Mouse (Mus musculus) liver, embryonic 13.5 days (tissue): ENCODE measurements around the gene Tbxas1. TPM values are rescaled to one million over a fixed set of nuclear protein-coding genes. Genes with fewer than 3 reads are reported as not detected.

ENCODE experiments used
- ATAC-seq: fragments of 200-750 bp; cut with Nextera tagmentation; 2 replicates; pipeline ENCODE4 v1.8.0; 2017; ENCODE audit warnings: low read depth, mild to moderate bottlenecking, moderate number of reproducible peaks, moderate library complexity
- DNase-seq: peaks from one replicate; pipeline ENCODE4 v3.0.0; 2022
- H3K27ac ChIP-seq: fragments of 300-500 bp; sonication (generic); 2 replicates; pipeline ENCODE4 v1.5.1; 2015; ENCODE audit warnings: moderate library complexity, mild to moderate bottlenecking, inconsistent platforms
- H3K27me3 ChIP-seq: fragments of 300-500 bp; sonication (generic); 2 replicates; pipeline ENCODE4 v1.6.1; 2015; ENCODE audit warnings: mild to moderate bottlenecking, inconsistent platforms
- H3K36me3 ChIP-seq: fragments of 300-500 bp; sonication (generic); 2 replicates; pipeline ENCODE4 v1.6.1; 2015; ENCODE audit warnings: mild to moderate bottlenecking, inconsistent platforms
- H3K4me1 ChIP-seq: fragments of 300-500 bp; sonication (generic); replicated peaks from 2 replicates; pipeline ENCODE4 v1.6.1; 2015; ENCODE audit warnings: inconsistent platforms
- H3K4me2 ChIP-seq: fragments of 300-500 bp; sonication (generic); 2 replicates; pipeline ENCODE4 v1.6.1; 2015; ENCODE audit warnings: inconsistent platforms, mild to moderate bottlenecking, moderate library complexity
- H3K4me3 ChIP-seq: fragments of 300-500 bp; sonication (generic); replicated peaks from 2 replicates; pipeline ENCODE4 v1.5.1; 2015; ENCODE audit warnings: mild to moderate bottlenecking, inconsistent platforms
- H3K9ac ChIP-seq: fragments of 300-500 bp; sonication (generic); 2 replicates; pipeline ENCODE4 v1.6.1; 2015; ENCODE audit warnings: mild to moderate bottlenecking, inconsistent platforms
- H3K9me3 ChIP-seq: fragments of 300-500 bp; sonication (generic); replicated peaks from 2 replicates; pipeline ENCODE4 v1.6.1; 2016; ENCODE audit warnings: inconsistent platforms
- WGBS: fragments of 180-500 bp; shearing (Covaris S2); methylation state at CpG from one replicate; pipeline ENCODE4 v1.1.7; 2015; ENCODE audit not compliant: insufficient replicate concordance; 5-methylcytosine and 5-hydroxymethylcytosine counted together
- polyA plus RNA-seq: library from polyadenylated mRNA; unstranded; fragments of >200 nt; fragmentation: Nextera tagmentation; extraction: Ambion mirVana; gene quantifications from 2 replicates; pipeline ENCODE4 v1.2.1, GENCODE M21; 2015

Tbxas1 gene
- polyA plus RNA-seq, 1 experiment from 2014 or later: 11.4 TPM

DNA sequence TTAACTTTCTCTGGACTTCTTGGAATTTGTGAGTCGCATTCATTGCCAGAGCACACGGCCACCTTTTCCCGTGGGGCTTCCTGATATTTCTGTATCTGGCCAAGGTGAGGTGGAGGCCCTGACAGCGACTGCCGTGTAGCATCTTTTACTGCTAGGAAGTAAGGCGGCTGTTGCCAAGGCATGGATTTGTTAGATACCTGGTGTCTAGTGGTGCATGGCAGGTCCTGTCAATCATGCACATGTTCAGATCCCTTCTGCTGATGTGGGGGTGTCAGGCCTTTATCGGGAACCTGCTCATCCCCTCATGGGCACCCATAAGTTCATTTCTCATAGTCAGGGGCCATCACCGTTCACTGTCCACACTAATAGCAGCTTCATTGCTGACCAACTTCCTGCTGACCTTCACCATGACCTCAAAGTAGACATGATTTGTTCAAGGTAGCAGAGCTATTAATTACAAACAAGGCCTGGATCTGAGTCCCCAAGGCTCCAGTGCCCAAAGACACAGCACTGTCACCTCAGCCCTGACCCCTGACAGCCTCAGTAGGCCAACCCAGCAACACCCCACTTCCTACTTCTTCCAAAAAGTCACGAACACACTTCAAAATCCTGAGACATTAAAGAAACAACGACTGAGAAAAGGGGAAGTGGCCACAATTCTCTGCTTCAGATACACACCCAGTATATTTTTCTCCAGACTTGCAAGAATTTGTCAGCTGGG is 98.4 kb downstream of the Tbxas1 start:
- peak overlapping the region; percentile 37 for H3K27ac ChIP-seq
- WGBS: 70% methylated on average over 10 of the region's 10 CpGs
- ATAC-seq (no peak), DNase-seq (no peak)
- H3K36me3 ChIP-seq: no peaks in the 10 kb centered on the region
- H3K4me3 ChIP-seq: no peak overlapping the region
- peaks cover 37% of the 10 kb centered on the region for H3K4me1 ChIP-seq
- H3K27me3 ChIP-seq: no peaks in the 10 kb centered on the region
- no peak overlapping the region for H3K4me2 ChIP-seq
- no peak overlapping the region for H3K9ac ChIP-seq
- H3K9me3 ChIP-seq: no peaks in the 10 kb centered on the region

DNA sequence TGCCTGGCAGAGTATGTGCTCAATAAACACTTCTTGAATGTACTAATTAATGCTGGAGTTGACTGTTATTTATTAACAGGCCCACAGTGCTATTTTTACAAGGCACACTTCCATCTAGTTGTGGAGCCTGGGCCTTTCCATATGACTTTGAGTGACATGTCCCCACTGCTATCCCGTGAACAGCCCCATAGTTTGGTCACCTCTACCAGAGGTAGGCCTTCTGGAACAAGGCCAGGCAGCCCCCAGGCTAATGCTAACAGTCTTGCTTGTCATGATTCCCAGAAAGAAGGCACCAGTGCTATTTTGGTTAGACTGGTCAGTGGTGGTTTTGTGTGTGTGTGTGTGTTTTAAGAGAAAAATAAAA is 98.9 kb downstream of the Tbxas1 start:
- 34% methylated on average over 1 of the region's 1 CpGs for WGBS
- Histone ChIP-seq H3K4me2 (no peak overlapping the region), H3K27ac (peak overlapping the region; percentile 37), H3K27me3 (no peaks in the 10 kb centered on the region), H3K36me3 (no peaks in the 10 kb centered on the region), H3K9me3 (no peaks in the 10 kb centered on the region), H3K4me3 (no peak overlapping the region), H3K4me1 (peaks cover 34% of the 10 kb centered on the region), H3K9ac (no peak overlapping the region)
- no peak for DNase-seq
- ATAC-seq: no peak

DNA sequence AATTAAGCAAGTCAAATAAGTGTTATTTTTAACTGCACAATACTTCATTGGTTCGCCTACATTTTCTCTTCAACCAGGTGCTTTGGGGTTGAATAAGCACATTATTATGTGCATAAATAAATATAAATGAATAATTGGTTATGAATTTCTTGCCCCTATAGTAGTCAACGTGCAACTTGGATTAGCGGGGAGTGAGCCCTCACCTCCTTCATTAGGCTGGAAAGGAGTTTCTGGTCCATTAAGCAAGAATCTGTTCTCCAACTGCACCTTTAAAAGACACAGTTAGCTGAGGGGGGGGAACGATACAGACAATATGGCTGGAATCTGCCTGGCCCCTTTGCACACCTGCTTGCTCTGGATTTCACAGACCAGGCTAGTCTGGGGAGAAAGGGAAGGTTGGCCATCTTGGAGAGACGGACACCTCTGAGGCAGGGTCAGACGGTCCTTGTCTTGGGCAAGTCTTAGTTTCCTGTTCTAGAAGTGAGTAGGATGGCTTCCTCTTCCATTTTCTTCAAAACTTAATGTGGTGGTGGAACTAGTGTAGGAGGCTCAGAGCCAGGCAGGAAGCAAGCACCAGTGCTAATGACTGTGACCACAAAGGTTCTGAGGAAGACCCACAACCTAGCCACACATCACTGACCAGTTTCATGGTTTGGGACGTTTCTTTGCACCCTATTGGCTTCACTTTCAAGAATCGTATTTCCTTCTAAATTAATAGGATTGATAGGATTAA is 99.5 kb downstream of the Tbxas1 start:
- ATAC-seq: no peak
- DNase-seq: no peak
- Histone ChIP-seq H3K36me3 (no peaks in the 10 kb centered on the region), H3K9ac (no peak overlapping the region), H3K27ac (0 out of 2 replicates have a peak overlapping the region, but pooled peaks have one; percentile 37), H3K4me1 (peaks cover 34% of the 10 kb centered on the region), H3K9me3 (no peaks in the 10 kb centered on the region), H3K4me3 (no peak overlapping the region), H3K4me2 (no peak overlapping the region), H3K27me3 (no peaks in the 10 kb centered on the region)
- WGBS: 63% methylated on average over 8 of the region's 8 CpGs

DNA sequence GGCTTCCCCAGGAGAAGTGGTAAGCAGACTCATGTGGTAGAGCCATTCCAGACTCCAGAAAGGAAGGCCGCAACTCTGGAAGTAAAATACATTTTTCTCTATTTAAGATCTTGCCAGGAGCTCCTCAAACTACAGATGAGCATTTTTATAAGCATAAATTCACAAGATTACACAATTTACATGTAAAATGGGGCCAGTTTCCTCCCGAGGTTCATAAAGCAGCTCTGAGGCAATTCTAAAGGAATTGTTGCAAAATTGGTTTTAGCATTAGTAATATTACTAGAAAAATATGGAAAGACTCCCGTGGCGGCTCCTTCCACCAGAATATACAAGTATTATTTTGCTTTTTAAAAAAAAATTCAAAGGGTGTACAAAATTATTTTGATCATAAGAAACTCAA is 100.7 kb downstream of the Tbxas1 start:
- no peak for ATAC-seq

DNA sequence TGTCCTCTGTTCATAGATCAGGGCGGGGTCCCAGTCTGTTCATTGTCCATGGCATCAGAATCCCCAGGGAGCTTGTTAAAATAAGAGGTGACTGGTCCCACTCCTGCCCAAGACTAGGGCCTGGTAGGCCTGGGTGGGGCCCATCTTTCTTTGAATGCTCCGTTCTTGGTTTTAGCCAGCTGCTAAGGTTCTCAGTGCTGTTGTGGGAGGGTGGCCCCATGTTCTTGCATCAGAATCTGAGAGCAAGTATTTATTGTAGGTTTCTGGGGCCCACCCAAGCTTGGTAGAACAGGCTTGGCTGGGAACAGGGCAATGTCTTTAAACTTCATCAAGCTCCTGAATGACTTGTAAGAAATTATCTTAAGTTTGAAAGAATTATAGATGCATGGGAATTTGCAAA is 101.2 kb downstream of the Tbxas1 start:
- Histone ChIP-seq H3K27me3 (peaks cover 5% of the 10 kb centered on the region), H3K4me2 (no peak overlapping the region), H3K27ac (no peak overlapping the region), H3K9ac (no peak overlapping the region), H3K9me3 (no peaks in the 10 kb centered on the region), H3K4me3 (no peak overlapping the region), H3K4me1 (peaks cover 34% of the 10 kb centered on the region), H3K36me3 (no peaks in the 10 kb centered on the region)
- 58% methylated on average over 2 of the region's 2 CpGs for WGBS
- ATAC-seq (no peak), DNase-seq (no peak)

More for the DNA sequence above, 100.7 kb downstream of the Tbxas1 start:
- H3K36me3 ChIP-seq: no peaks in the 10 kb centered on the region
- no peaks in the 10 kb centered on the region for H3K9me3 ChIP-seq
- H3K4me1 ChIP-seq: peaks cover 34% of the 10 kb centered on the region
- H3K4me2 ChIP-seq: no peak overlapping the region
- 81% methylated on average over 4 of the region's 4 CpGs for WGBS
- H3K9ac ChIP-seq: no peak overlapping the region
- no peak for DNase-seq
- H3K27me3 ChIP-seq: 0 out of 2 replicates have a peak, but pooled peaks cover 3% of the 10 kb centered on the region
- H3K27ac ChIP-seq: no peak overlapping the region
- no peak overlapping the region for H3K4me3 ChIP-seq

DNA sequence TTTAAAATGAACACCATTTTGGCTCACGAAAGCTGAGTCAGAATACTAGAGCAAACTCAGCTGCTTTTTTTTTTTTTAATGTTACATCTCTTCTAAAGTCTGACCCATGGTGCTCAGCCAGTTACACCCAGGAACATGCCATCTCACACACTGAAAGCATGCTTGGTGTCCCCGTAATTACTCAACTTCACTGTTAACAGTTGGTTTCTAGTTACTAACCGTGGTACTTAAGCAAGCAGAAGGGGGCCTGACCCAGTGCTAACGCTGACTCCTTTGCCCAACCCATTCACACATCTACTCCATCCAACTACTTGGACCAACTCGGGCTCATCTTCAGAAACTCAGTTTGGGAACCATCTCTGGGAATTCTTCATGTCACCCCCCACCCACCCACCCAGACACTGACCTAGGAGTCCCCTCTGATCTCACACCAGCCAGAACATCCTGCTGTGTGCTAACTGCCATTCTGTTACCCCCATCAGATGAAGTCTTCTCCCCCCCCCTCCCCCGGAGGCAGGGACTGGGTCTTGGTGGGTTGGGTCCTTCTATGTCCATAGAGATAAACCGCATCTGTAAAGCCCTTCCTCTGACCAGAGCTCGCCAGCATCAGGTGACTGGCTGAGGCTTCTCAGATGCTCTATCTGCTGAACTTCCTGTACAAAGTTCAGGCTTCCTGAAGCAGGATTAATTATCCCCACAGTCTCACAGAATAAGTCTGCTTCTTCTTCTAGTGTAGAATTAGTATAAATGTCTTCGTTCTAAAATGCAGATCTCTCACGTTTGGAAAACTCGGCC is 105.9 kb downstream of the Tbxas1 start:
- WGBS: 29% methylated on average over 11 of the region's 11 CpGs
- no peak for ATAC-seq

DNA sequence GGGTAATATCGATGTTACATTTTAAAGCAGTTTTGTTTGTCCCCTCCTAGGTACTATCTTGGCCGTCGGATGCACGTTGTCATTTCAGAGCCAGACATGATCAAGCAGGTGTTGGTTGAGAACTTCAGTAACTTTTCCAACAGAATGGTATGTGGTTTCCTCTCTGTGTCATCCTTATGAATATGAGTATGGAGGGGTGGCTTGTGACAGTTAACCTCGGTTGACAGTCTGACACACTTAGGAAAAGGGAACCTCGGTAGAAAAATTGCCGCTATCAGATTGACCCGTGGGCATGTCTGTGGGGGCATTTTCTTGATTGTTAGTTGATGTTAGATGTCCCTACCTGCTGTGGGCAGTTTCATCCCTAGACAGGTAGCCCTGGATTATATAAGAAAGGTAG is 106.9 kb downstream of the Tbxas1 start:
- ATAC-seq (no peak), DNase-seq (no peak)
- 33% methylated on average over 8 of the region's 8 CpGs for WGBS
- Histone ChIP-seq H3K9ac (no peak overlapping the region), H3K4me2 (no peak overlapping the region), H3K9me3 (no peaks in the 10 kb centered on the region), H3K27ac (no peak overlapping the region), H3K27me3 (peaks cover 20% of the 10 kb centered on the region), H3K36me3 (no peaks in the 10 kb centered on the region), H3K4me3 (no peak overlapping the region), H3K4me1 (peaks cover 26% of the 10 kb centered on the region)

More for the DNA sequence above, 105.9 kb downstream of the Tbxas1 start:
- Histone ChIP-seq H3K27me3 (peaks cover 20% of the 10 kb centered on the region), H3K4me3 (no peak overlapping the region), H3K9ac (no peak overlapping the region), H3K4me1 (peaks cover 26% of the 10 kb centered on the region), H3K4me2 (no peak overlapping the region), H3K9me3 (no peaks in the 10 kb centered on the region), H3K36me3 (no peaks in the 10 kb centered on the region), H3K27ac (no peak overlapping the region)
- no peak for DNase-seq

DNA sequence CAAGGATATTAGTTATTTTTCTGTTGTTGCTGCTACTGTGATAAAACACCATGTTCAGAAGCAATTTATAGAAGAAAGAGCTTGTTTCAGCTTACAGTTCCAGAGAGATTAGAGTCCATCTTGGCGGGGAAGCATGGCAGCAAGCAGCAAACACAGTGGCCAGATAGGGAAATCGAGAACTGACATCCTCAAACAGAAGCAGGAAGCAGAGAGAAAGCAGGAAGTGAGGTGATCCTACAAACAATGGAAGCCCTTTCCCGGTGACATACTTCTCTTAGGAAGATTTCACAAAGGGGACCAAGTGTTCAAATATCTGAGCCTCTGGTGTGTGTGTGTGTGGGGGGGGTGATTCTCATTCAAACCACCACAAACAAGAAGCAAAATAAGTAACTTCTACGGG is 107.5 kb downstream of the Tbxas1 start:
- Histone ChIP-seq H3K36me3 (no peaks in the 10 kb centered on the region), H3K9me3 (no peaks in the 10 kb centered on the region), H3K27ac (no peak overlapping the region), H3K9ac (no peak overlapping the region), H3K4me1 (peaks cover 26% of the 10 kb centered on the region), H3K4me3 (no peak overlapping the region), H3K4me2 (no peak overlapping the region), H3K27me3 (peaks cover 20% of the 10 kb centered on the region)
- no peak for ATAC-seq
- WGBS: 33% methylated on average over 4 of the region's 4 CpGs
- DNase-seq: no peak

DNA sequence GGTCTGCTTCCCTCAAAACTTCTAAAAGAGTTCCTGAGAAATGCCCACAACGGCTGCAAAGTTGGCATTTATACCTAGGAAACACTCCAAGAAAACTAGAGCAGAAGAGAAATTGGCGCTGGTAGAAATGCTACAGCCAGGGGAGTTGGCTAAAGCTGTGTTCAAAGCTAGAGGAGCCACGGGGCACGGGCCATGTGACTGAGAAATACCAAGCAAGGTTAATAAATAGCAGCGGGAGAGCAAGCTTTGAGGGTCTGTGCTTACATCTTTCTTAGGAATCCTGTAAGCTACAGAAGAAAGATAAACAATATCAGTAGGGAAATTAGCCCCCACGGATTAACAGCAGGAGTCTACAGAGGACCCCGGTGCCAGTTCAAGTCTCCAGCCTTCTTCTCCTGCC is 107.9 kb downstream of the Tbxas1 start:
- Histone ChIP-seq H3K4me2 (no peak overlapping the region), H3K4me3 (no peak overlapping the region), H3K9ac (no peak overlapping the region), H3K4me1 (peaks cover 26% of the 10 kb centered on the region), H3K27ac (no peak overlapping the region), H3K9me3 (no peaks in the 10 kb centered on the region), H3K27me3 (peaks cover 20% of the 10 kb centered on the region), H3K36me3 (no peaks in the 10 kb centered on the region)
- whole genome bisulfite sequencing: 66% methylated on average over 7 of the region's 7 CpGs
- no peak for ATAC-seq
- no peak for DNase-seq

DNA sequence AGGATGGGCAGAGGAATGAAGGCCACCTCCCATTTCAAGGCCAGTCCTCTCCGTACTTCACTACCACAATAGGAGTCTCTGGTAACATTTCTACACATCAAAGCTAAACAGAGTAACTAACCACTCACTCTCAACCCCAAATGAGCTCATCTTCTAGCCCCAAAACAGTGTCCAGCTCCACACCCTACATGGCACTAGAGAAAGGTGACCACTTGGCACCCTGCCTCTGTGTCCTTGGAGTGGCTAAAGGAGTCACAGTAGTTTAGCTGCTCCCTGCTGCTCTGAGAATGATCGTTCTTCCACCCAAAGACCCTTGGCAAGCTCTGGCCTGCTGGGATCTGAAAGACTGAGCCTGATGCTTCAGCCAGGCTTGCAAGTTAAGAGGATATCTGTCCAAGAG is 109.4 kb downstream of the Tbxas1 start:
- ATAC-seq (no peak), DNase-seq (no peak)
- Histone ChIP-seq H3K9me3 (no peaks in the 10 kb centered on the region), H3K4me2 (no peak overlapping the region), H3K27me3 (peaks cover 20% of the 10 kb centered on the region), H3K4me1 (peaks cover 23% of the 10 kb centered on the region), H3K9ac (no peak overlapping the region), H3K27ac (no peak overlapping the region), H3K4me3 (no peak overlapping the region), H3K36me3 (no peaks in the 10 kb centered on the region)
- 75% methylated on average over 2 of the region's 2 CpGs for WGBS

DNA sequence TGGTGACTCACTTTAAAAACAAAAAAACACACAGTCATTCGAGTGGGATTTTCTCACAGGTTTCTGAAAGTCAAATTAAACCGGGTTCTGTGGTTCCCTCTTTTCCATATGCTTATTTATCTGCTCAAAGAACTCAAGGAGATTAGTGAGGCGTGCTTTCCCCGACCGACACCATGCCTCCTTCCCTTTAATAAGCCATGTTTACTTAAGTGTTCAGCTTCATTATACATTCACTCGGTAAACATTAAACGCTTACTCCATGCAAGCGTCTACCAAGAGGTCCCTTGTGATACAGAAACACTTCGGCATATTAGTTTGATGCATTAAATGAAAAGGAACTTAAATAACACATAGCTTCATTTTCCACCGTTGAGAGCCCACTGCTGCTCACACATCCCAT is 111.4 kb downstream of the Tbxas1 start:
- WGBS: 63% methylated on average over 10 of the region's 10 CpGs

More for the DNA sequence above, 111.4 kb downstream of the Tbxas1 start:
- no peak for DNase-seq
- Histone ChIP-seq H3K27ac (no peak overlapping the region), H3K9me3 (no peaks in the 10 kb centered on the region), H3K4me2 (no peak overlapping the region), H3K36me3 (no peaks in the 10 kb centered on the region), H3K4me3 (no peak overlapping the region), H3K9ac (no peak overlapping the region), H3K4me1 (peaks cover 21% of the 10 kb centered on the region), H3K27me3 (peaks cover 12% of the 10 kb centered on the region)
- no peak for ATAC-seq
